ENCODE assay signal across 9 mouse cellular contexts in genomic region chr6:29819309-29819708, GRCm38 (mm10). TPM values are rescaled to one million over a fixed set of nuclear protein-coding genes. Genes with fewer than 3 reads are reported as not detected.
A peak's percentile ranks its signal among the peaks of the same experiment; 100 is the strongest.
DNase-seq lines count a peak whose midpoint lies in the region; ATAC-seq and TF ChIP-seq lines count a peak whose summit lies in the region.
"Had no signal": no experiment of that assay in that cellular context is flagged by ENCODE, and none has a peak within 500 bp of the region (broad histone marks: within the 10 kb centered on the region; RNA-seq: fewer than 3 reads in every experiment).

No protein-coding gene starts in this region.

- no peak for TF ChIP-seq POLR2A in kidney, adult 2 months (IDR thresholded peaks at IDR 0.05; ENCODE audit: low read depth, low read length)

- no peaks in the 10 kb centered on the region for H3K27me3 ChIP-seq in kidney, adult 2 months (replicated peaks; ENCODE audit: control insufficient read depth, insufficient read depth, low read length)
- H3K27me3 ChIP-seq in kidney, embryonic 14.5 days (ENCODE audit: control insufficient read depth, insufficient read depth, low read length), result no peaks in the 10 kb centered on the region
- H3K27me3 ChIP-seq in E14TG2a.4 (ENCODE audit: insufficient read depth, low read length), result no peaks in the 10 kb centered on the region

- H3K36me3 ChIP-seq in kidney, adult 2 months (ENCODE audit: control insufficient read depth, insufficient read depth, low read length), result no peaks in the 10 kb centered on the region
- H3K36me3 ChIP-seq in kidney, embryonic 14.5 days (ENCODE audit: control insufficient read depth, insufficient read depth, low read length), result no peaks in the 10 kb centered on the region
- peaks cover 11% of the 10 kb centered on the region; the same call in 1 of the 2 replicates for H3K36me3 ChIP-seq in E14TG2a.4 (ENCODE audit: insufficient read depth, low read length)

- no peak overlapping the region for H3K4me3 ChIP-seq in kidney, adult 2 months (ENCODE audit: insufficient read depth, low read depth, low read length)
- no peak overlapping the region for H3K4me3 ChIP-seq in kidney, embryonic 14.5 days (ENCODE audit: low read length)
- H3K4me3 ChIP-seq in E14TG2a.4 (replicated peaks; ENCODE audit: low read length), result no peak overlapping the region
- H3K4me3 ChIP-seq: erythroblast, embryonic 14.5 days had no signal

- peak; percentile 76 for DNase-seq in kidney, adult 2 months
- DNase-seq in adipocyte (ENCODE audit: low spot score), result peak; percentile 81
- DNase-seq in heart, postnatal 36 days, result peak; percentile 15 to 18
- peak; percentile 44 for DNase-seq in lung, postnatal 10 days
- DNase-seq in ovary, adult 18-20 months (ENCODE audit: low spot score), result no peak

- 10% methylated on average over 3 of the region's 3 CpGs for WGBS in kidney, adult 2 months
- 27% methylated on average over 3 of the region's 3 CpGs for WGBS in kidney, embryonic 14.5 days

- intact Hi-C loops in heart, postnatal 36 days (cut with DNase I), result loop anchor here (1.0 to 5.0 kb wide), 2 partner anchors 52 to 107 kb away; partner anchors contain the start of gene Ahcyl2

- H3K4me1 ChIP-seq in kidney, adult 2 months (ENCODE audit: control insufficient read depth, insufficient read depth, low read length), result peaks cover 17% of the 10 kb centered on the region
- H3K4me1 ChIP-seq in kidney, embryonic 14.5 days (ENCODE audit: control insufficient read depth, insufficient read depth, low read length), result no peaks in the 10 kb centered on the region
- peaks cover 9% of the 10 kb centered on the region; the same call in 1 of the 2 replicates for H3K4me1 ChIP-seq in E14TG2a.4 (replicated peaks; ENCODE audit: low read depth, low read length)

- no peak overlapping the region for H3K9ac ChIP-seq in kidney, embryonic 14.5 days (ENCODE audit: low read depth, low read length)

- ATAC-seq in kidney, embryonic 14.5 days (ENCODE audit: low FRiP score, low TSS enrichment), result no peak
- ATAC-seq in erythroblast, adult 5-6 weeks (replicated peaks; ENCODE audit: low FRiP score, poor library complexity, severe bottlenecking), result no peak

- H3K9me3 ChIP-seq in kidney, embryonic 14.5 days (ENCODE audit: control insufficient read depth, low read length), result no peaks in the 10 kb centered on the region
- no peaks in the 10 kb centered on the region for H3K9me3 ChIP-seq in E14TG2a.4 (ENCODE audit: low read length)

- H3K27ac ChIP-seq in kidney, adult 2 months (ENCODE audit: insufficient read depth, low read depth, low read length), result no peak overlapping the region
- no peak overlapping the region for H3K27ac ChIP-seq in kidney, embryonic 14.5 days (ENCODE audit: low read depth, low read length)

- no peak overlapping the region for H3K4me2 ChIP-seq in kidney, embryonic 14.5 days (replicated peaks; ENCODE audit: low read depth, low read length)

- TF ChIP-seq CTCF in kidney, adult 2 months (conservative IDR thresholded peaks at IDR 0.05; ENCODE audit: insufficient read depth, insufficient read length, low read depth, low read length), result peak; percentile 57
- 0 out of 2 replicates have a peak, but pooled peaks have one; percentile 8 for TF ChIP-seq CTCF in E14TG2a.4 (conservative IDR thresholded peaks at IDR 0.05; ENCODE audit: low read length)

RNA-seq across cellular contexts. Expression of gene Ahcyl2, which starts 51.5 kb away (rescaled TPM):
- polyA plus RNA-seq in kidney, adult 2 months (2012; rRNA removed), result 107 and 122 TPM in 2 replicates
- 13.7 and 17.2 TPM in 2 replicates for polyA plus RNA-seq in kidney, embryonic 14.5 days (2014; fragmentation: Nextera tagmentation; extraction: Ambion mirVana)
- total RNA-seq in heart, postnatal 36 days (2021), result 10 to 100 TPM; 16.2 to 16.3 TPM
- total RNA-seq in erythroblast, adult 5-6 weeks (2015; ENCODE audit: low replicate concordance), result 7.1 and 15.2 TPM in 2 replicates
- total RNA-seq in erythroblast, adult 5-6 weeks (2017; ENCODE audit: low replicate concordance), result 9.6 and 20.3 TPM in 2 replicates
